Comparison of ENCODE assay signal across 17 mouse cellular contexts in genomic region chr13:42379675-42380074, GRCm38 (mm10).
DNase-seq lines count a peak whose midpoint lies in the region; TF ChIP-seq lines count a peak whose summit lies in the region.
"Had no signal": no experiment of that assay in that cellular context is flagged by ENCODE, and none has a peak within 500 bp of the region (broad histone marks: within the 10 kb centered on the region; RNA-seq: fewer than 3 reads in every experiment).

No protein-coding gene starts in this region.

- DNase-seq in gastrocnemius, adult 2 months, result peak; percentile 28
- DNase-seq in gastrocnemius, postnatal 14 days, result no peak
- peak; percentile 6 for DNase-seq in heart, adult 8-10 months (ENCODE audit: low spot score)
- no peak for DNase-seq in heart, postnatal 4 days
- DNase-seq in gastrocnemius, postnatal 25 days, result peak; percentile 34
- DNase-seq in cerebellum, adult 9-10 months, result no peak
- DNase-seq: adrenal gland, postnatal 10 days; B cell, adult 2 months; cerebellum, adult 11 months; cerebellum, adult 8-10 months; cerebellum, postnatal 25 days; kidney, adult 18-20 months had no signal

- H3K4me3 ChIP-seq in gastrocnemius, adult 2 months, result no peak overlapping the region
- H3K4me3 ChIP-seq: forebrain, embryonic 15.5 days; heart, embryonic 13.5 days; hindbrain, embryonic 10.5 days; intestine, embryonic 15.5 days had no signal

- TF ChIP-seq CTCF in gastrocnemius, adult 2 months (IDR thresholded peaks at IDR 0.05), result no peak

- no peak overlapping the region for H3K27ac ChIP-seq in gastrocnemius, adult 2 months
- H3K27ac ChIP-seq: forebrain, embryonic 15.5 days; heart, embryonic 13.5 days; hindbrain, embryonic 10.5 days; hindbrain, embryonic 14.5 days; intestine, embryonic 15.5 days had no signal

- intact Hi-C loops in gastrocnemius, adult 2 months (cut with DNase I), result no loop called here
- intact Hi-C loops in gastrocnemius, postnatal 14 days (cut with DNase I; ENCODE audit: low total_unique reads), result no loop called here

Comparison
In these comparisons a context has a peak if more than half of its experiments do, and no peak if none do; other contexts are left out.
1. DNase-seq: peak in gastrocnemius, adult 2 months (single experiment), heart, adult 8-10 months (single experiment) and gastrocnemius, postnatal 25 days (single experiment); none in gastrocnemius, postnatal 14 days (single experiment), heart, postnatal 4 days (single experiment) and cerebellum, adult 9-10 months (single experiment).